Mouse (Mus musculus) liver, embryonic 12.5 days (tissue): ENCODE results near the gene Arntl. TPM values are rescaled to one million over a fixed set of nuclear protein-coding genes. Genes with fewer than 3 reads are reported as not detected.

Experiments used
- ATAC-seq: fragments of 200-750 bp; cut with Nextera tagmentation; 2 replicates; pipeline ENCODE4 v1.8.0; 2017; ENCODE audit warnings: moderate number of reproducible peaks, mild to moderate bottlenecking, moderate library complexity
- H3K27ac ChIP-seq: fragments of 300-500 bp; sonication (generic); 2 replicates; pipeline ENCODE4 v1.5.1; 2016; ENCODE audit warnings: mild to moderate bottlenecking
- H3K27me3 ChIP-seq: fragments of 300-500 bp; sonication (generic); replicated peaks from 2 replicates; pipeline ENCODE4 v1.6.1; 2016; ENCODE audit warnings: mild to moderate bottlenecking, moderate library complexity
- H3K36me3 ChIP-seq: fragments of 300-500 bp; sonication (generic); 2 replicates; pipeline ENCODE4 v1.6.1; 2016; ENCODE audit warnings: mild to moderate bottlenecking, moderate library complexity
- H3K4me1 ChIP-seq: fragments of 300-500 bp; sonication (generic); 2 replicates; pipeline ENCODE4 v1.6.1; 2016
- H3K4me2 ChIP-seq: fragments of 300-500 bp; sonication (generic); 2 replicates; pipeline ENCODE4 v1.6.1; 2016; ENCODE audit warnings: mild to moderate bottlenecking, moderate library complexity
- H3K4me3 ChIP-seq: fragments of 300-500 bp; sonication (generic); 2 replicates; pipeline ENCODE4 v1.5.1; 2016; ENCODE audit warnings: mild to moderate bottlenecking, moderate library complexity
- H3K9ac ChIP-seq: fragments of 300-500 bp; sonication (generic); 2 replicates; pipeline ENCODE4 v1.6.1; 2016; ENCODE audit warnings: mild to moderate bottlenecking, moderate library complexity
- H3K9me3 ChIP-seq: fragments of 300-500 bp; sonication (generic); replicated peaks from 2 replicates; pipeline ENCODE4 v1.6.1; 2016; ENCODE audit warnings: mild to moderate bottlenecking, moderate library complexity
- WGBS: fragments of 180-500 bp; shearing (Covaris S2); methylation state at CpG from one replicate; pipeline ENCODE4 v1.1.7; 2016; ENCODE audit not compliant: insufficient replicate concordance; 5-methylcytosine and 5-hydroxymethylcytosine counted together
- polyA plus RNA-seq: library from polyadenylated mRNA; unstranded; fragments of >200 nt; fragmentation: Nextera tagmentation; extraction: Ambion mirVana; gene quantifications from 2 replicates; pipeline ENCODE4 v1.2.1, GENCODE M21; 2016

The Arntl gene
- polyA plus RNA-seq = 5.4 and 5.7 TPM in 2 replicates

DNA sequence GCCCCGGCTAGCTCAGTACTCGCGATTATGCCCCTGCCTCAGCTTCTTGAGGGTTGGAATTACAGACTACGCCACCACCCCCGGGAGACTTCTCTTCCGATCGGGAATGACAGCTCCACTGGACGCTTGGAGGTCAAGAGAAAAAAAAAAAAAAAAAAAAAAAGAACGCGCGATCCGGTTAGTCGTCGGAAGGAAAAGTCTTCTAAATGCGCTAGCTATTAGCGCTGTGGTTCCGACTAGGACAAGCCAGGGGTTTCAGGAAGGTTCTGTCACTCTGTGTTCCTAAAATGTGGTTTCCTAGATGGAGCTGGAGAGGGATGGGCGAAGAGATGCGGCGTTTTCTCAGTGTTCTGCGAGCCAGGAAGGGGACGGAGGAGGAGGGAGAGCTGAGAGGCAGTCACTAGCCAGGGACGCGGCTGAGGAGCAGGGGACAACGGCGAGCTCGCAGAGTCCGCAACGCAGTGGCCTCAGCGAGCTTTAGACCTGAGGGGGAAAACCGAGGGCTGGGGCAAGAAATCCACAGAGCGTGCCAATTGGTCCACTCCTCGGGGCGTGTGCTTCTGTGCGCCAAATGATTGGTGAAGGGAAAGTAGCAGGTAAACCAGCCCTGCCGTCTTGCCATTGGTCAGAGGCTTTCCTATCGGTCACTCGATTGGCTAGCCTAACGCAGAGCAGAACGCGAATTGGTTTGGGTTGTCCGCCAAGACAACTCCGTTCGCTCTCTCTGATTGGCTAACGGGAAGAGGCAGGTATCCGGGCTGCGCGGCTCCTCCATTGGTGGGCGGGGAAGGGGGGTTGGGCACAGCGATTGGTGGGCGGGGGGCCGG, at the start of gene Arntl:
TSS of gene Arntl (plus strand) at position 822 of the 827 bp plus-strand sequence.
- peaks cover 96% of the 10 kb centered on the region for H3K27me3 ChIP-seq

GRCm38 (mm10) chr7:113161077-113161698, 46.1 kb upstream of the Arntl start:
- H3K27ac ChIP-seq = no peak overlapping the region
- no peak for ATAC-seq
- no peaks in the 10 kb centered on the region for H3K9me3 ChIP-seq
- no peak overlapping the region for H3K9ac ChIP-seq
- no peaks in the 10 kb centered on the region for H3K36me3 ChIP-seq
- H3K4me1 ChIP-seq = no peaks in the 10 kb centered on the region
- H3K4me2 ChIP-seq = no peak overlapping the region
- peaks cover 4% of the 10 kb centered on the region for H3K27me3 ChIP-seq
- H3K4me3 ChIP-seq = no peak overlapping the region
- WGBS = 74% methylated on average over 8 of the region's 8 CpGs

More for the DNA sequence above, at the start of gene Arntl:
- H3K9me3 ChIP-seq = no peaks in the 10 kb centered on the region
- peaks cover 11% of the 10 kb centered on the region for H3K4me1 ChIP-seq
- H3K27ac ChIP-seq = 0 out of 2 replicates have a peak within 1 kb of the TSS, but pooled peaks have one; percentile 56
- ATAC-seq = peak; percentile 94
- H3K36me3 ChIP-seq = no peaks in the 10 kb centered on the region
- H3K9ac ChIP-seq = peak within 1 kb of the TSS; percentile 52
- WGBS = under 1% methylated on average over 52 of the region's 52 CpGs
- peak within 1 kb of the TSS; percentile 81 for H3K4me2 ChIP-seq
- H3K4me3 ChIP-seq = peak within 1 kb of the TSS; percentile 67

DNA sequence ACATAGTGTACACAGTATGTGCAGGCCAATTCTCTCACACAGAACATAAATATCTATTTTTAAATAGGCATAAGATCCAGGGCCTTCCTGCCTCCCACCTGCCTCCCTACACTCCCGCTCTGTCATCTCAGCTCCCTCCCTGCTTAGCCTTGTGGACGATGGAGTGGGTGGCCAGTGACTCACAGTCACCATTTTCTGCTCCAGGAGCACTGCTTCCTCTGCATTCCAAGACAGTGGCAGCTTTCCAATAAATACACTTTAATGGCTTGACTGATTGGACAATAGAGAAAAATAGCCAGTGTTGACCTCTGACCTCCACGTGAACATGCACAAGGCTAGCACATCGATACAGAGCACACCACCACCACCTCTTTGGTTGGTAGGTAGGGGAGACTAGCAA, 42.5 kb upstream of the Arntl start:
- H3K9me3 ChIP-seq = no peaks in the 10 kb centered on the region
- no peaks in the 10 kb centered on the region; the same call in 1 of the 2 replicates for H3K27me3 ChIP-seq
- 65% methylated on average over 4 of the region's 4 CpGs for whole genome bisulfite sequencing
- no peak overlapping the region for H3K4me2 ChIP-seq
- H3K4me1 ChIP-seq = no peaks in the 10 kb centered on the region
- no peaks in the 10 kb centered on the region for H3K36me3 ChIP-seq
- H3K9ac ChIP-seq = no peak overlapping the region
- ATAC-seq = no peak
- no peak overlapping the region for H3K4me3 ChIP-seq
- no peak overlapping the region for H3K27ac ChIP-seq

- ATAC-seq = no peak
- no peaks in the 10 kb centered on the region; the same call in 1 of the 2 replicates for H3K27me3 ChIP-seq
- 40% methylated on average over 8 of the region's 8 CpGs for WGBS
- no peaks in the 10 kb centered on the region for H3K9me3 ChIP-seq
- no peaks in the 10 kb centered on the region for H3K4me1 ChIP-seq
- no peak overlapping the region for H3K27ac ChIP-seq
- H3K4me2 ChIP-seq = no peak overlapping the region
- H3K4me3 ChIP-seq = no peak overlapping the region
- H3K36me3 ChIP-seq = no peaks in the 10 kb centered on the region
- no peak overlapping the region for H3K9ac ChIP-seq
Observed at GRCm38 (mm10) chr7:113167092-113167491, 40.2 kb upstream of the Arntl start.

GRCm38 (mm10) chr7:113168609-113169008, 38.7 kb upstream of the Arntl start:
- Histone ChIP-seq H3K36me3 (no peaks in the 10 kb centered on the region), H3K9ac (no peak overlapping the region), H3K4me1 (no peaks in the 10 kb centered on the region), H3K4me2 (no peak overlapping the region), H3K27me3 (no peaks in the 10 kb centered on the region; the same call in 1 of the 2 replicates), H3K4me3 (no peak overlapping the region), H3K27ac (no peak overlapping the region), H3K9me3 (no peaks in the 10 kb centered on the region)
- WGBS = 70% methylated on average over 8 of the region's 8 CpGs
- ATAC-seq = no peak

DNA sequence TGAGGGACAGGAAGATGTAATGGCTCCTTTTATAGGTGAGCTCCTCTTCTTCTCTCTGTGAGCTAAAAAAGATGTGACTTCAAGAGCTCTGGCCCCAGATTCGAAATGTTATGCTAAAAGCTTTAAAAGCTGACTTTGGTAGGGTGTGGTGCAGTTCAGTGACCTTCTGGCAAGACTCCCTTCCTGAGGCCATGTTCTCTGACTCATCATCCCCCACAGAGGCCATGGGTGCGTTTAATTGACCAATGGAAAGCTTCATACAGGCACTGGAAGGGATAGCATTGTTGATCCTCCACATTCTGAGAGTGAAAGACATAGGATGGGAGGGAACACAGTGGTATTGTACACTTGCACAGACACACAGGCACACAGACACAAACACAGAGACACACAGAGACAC, 34.8 kb upstream of the Arntl start:
- WGBS = 32% methylated on average over 2 of the region's 2 CpGs
- no peak overlapping the region for H3K4me3 ChIP-seq
- H3K9me3 ChIP-seq = no peaks in the 10 kb centered on the region
- no peaks in the 10 kb centered on the region; the same call in 1 of the 2 replicates for H3K27me3 ChIP-seq
- no peaks in the 10 kb centered on the region for H3K36me3 ChIP-seq
- ATAC-seq = no peak
- no peak overlapping the region for H3K4me2 ChIP-seq
- no peaks in the 10 kb centered on the region for H3K4me1 ChIP-seq
- no peak overlapping the region for H3K27ac ChIP-seq
- H3K9ac ChIP-seq = no peak overlapping the region

- H3K27ac ChIP-seq = no peak overlapping the region
- H3K36me3 ChIP-seq = no peaks in the 10 kb centered on the region
- WGBS = 67% methylated on average over 4 of the region's 4 CpGs
- H3K9me3 ChIP-seq = no peaks in the 10 kb centered on the region
- H3K4me1 ChIP-seq = no peaks in the 10 kb centered on the region
- no peak overlapping the region for H3K4me2 ChIP-seq
- no peak overlapping the region for H3K4me3 ChIP-seq
- ATAC-seq = no peak
- H3K27me3 ChIP-seq = no peaks in the 10 kb centered on the region
- H3K9ac ChIP-seq = no peak overlapping the region
Observed at GRCm38 (mm10) chr7:113175481-113175880, 31.8 kb upstream of the Arntl start.

- Histone ChIP-seq H3K9me3 (no peaks in the 10 kb centered on the region), H3K27me3 (no peaks in the 10 kb centered on the region), H3K9ac (no peak overlapping the region), H3K36me3 (no peaks in the 10 kb centered on the region), H3K27ac (no peak overlapping the region), H3K4me2 (no peak overlapping the region), H3K4me3 (no peak overlapping the region), H3K4me1 (no peaks in the 10 kb centered on the region)
- 70% methylated on average over 6 of the region's 6 CpGs for WGBS
- no peak for ATAC-seq
Observed at GRCm38 (mm10) chr7:113178073-113178472, 29.2 kb upstream of the Arntl start.

DNA sequence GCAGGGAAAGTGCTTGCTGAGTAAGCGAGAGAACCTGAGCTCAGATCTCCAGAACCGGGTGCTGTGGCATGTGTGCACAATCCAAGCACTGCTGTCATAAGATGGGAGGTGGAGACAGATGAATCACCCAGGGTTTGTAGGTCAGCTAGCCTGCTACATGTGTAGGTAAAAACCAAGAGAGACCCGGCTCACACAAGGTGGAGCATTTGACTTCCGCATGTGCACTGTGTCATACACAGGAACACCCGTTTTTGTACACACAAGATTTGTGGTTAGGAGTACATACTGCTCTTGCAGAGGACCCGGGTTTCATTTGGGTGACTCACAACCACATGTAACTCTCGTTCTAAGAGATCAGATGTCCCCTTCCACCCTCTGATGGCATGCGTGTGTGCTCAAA, 23.5 kb upstream of the Arntl start:
- no peak for ATAC-seq
- H3K9me3 ChIP-seq = no peaks in the 10 kb centered on the region
- no peak overlapping the region for H3K27ac ChIP-seq
- no peak overlapping the region for H3K4me2 ChIP-seq
- H3K4me1 ChIP-seq = no peaks in the 10 kb centered on the region
- WGBS = 63% methylated on average over 8 of the region's 8 CpGs
- no peaks in the 10 kb centered on the region for H3K36me3 ChIP-seq
- no peak overlapping the region for H3K9ac ChIP-seq
- no peak overlapping the region for H3K4me3 ChIP-seq
- H3K27me3 ChIP-seq = no peaks in the 10 kb centered on the region; the same call in none of the 2 replicates

- H3K4me3 ChIP-seq = no peak overlapping the region
- no peaks in the 10 kb centered on the region for H3K9me3 ChIP-seq
- no peaks in the 10 kb centered on the region for H3K4me1 ChIP-seq
- no peaks in the 10 kb centered on the region for H3K36me3 ChIP-seq
- H3K27ac ChIP-seq = no peak overlapping the region
- ATAC-seq = no peak
- H3K27me3 ChIP-seq = no peaks in the 10 kb centered on the region; the same call in none of the 2 replicates
- H3K4me2 ChIP-seq = no peak overlapping the region
- no peak overlapping the region for H3K9ac ChIP-seq
Observed at GRCm38 (mm10) chr7:113185056-113185455, 22.2 kb upstream of the Arntl start.

- no peaks in the 10 kb centered on the region for H3K36me3 ChIP-seq
- no peaks in the 10 kb centered on the region; the same call in none of the 2 replicates for H3K27me3 ChIP-seq
- H3K9me3 ChIP-seq = no peaks in the 10 kb centered on the region
- H3K27ac ChIP-seq = no peak overlapping the region
- no peak overlapping the region for H3K9ac ChIP-seq
- ATAC-seq = no peak
- WGBS = 57% methylated on average over 10 of the region's 10 CpGs
- H3K4me2 ChIP-seq = no peak overlapping the region
- H3K4me3 ChIP-seq = no peak overlapping the region
- H3K4me1 ChIP-seq = no peaks in the 10 kb centered on the region
Observed at GRCm38 (mm10) chr7:113186041-113186800, 21.0 kb upstream of the Arntl start.

GRCm38 (mm10) chr7:113188091-113188490, 19.2 kb upstream of the Arntl start:
- no peak for ATAC-seq
- Histone ChIP-seq H3K27ac (no peak overlapping the region), H3K36me3 (no peaks in the 10 kb centered on the region), H3K9ac (no peak overlapping the region), H3K4me2 (no peak overlapping the region), H3K9me3 (no peaks in the 10 kb centered on the region), H3K27me3 (no peaks in the 10 kb centered on the region; the same call in none of the 2 replicates), H3K4me1 (no peaks in the 10 kb centered on the region), H3K4me3 (no peak overlapping the region)
- WGBS = 33% methylated on average over 2 of the region's 2 CpGs
